Mouse (Mus musculus): ENCODE data around the gene Cryaa.
A peak's percentile ranks its signal among the peaks of the same experiment; 100 is the strongest.
"Not testable (repeated sequence)": the region's sequence is repeated elsewhere in the genome, so short reads cannot be mapped to it uniquely, and the experiment has no call there.

Cryaa gene

GRCm38 (mm10) chr17:31660661-31661250 is 16.9 kb upstream of the Cryaa start:
- no peak for DNase-seq (ENCODE audit: low spot score)

GRCm38 (mm10) chr17:31662855-31663254 is 14.8 kb upstream of the Cryaa start:
- peak; percentile 18 for DNase-seq (ENCODE audit: low spot score)

DNA sequence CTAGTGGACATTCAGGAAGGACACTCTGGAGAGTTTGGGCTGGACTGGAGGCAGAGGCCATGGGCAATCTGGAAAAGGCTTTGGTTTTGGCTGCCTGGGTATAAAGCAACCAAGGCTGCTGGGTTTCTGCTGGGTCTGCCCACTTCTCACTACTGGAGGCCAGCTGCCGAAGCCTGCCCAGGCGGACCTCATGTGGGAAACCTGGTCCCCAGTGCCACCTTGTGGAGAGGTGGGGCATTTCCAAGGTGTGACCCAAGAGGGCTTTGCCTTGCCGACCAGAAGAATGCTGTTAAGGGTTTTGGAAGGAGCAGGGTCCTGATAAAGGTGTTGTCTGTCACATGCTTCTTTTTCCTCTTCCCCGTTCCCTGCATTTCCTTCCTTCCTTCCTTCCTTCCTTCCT is 12.8 kb upstream of the Cryaa start:
- peak; percentile 83 for DNase-seq (ENCODE audit: low spot score)

GRCm38 (mm10) chr17:31668306-31668705 is 9.3 kb upstream of the Cryaa start:
- DNase-seq (ENCODE audit: low spot score): no peak

DNA sequence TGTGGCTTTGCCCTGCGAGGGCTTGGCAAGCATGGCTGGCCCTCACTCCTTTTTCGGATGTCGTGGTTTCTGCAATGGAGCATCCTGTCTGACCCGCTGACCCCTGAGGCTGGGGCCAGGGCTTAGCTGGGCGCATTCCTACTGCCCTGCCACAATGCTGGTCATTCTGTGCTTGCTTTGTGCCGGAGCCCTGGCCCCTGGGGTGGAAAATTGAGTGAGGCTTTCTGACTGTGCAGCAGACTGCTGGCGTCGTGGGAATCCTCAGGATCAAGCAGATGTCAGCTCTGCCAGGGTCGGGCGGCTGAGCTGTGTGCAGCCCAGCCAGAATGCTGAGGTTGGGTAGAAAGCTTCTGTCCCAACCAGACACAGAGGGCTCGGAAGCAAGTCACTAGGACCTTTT is 7.4 kb upstream of the Cryaa start:
- no peak for DNase-seq (ENCODE audit: low spot score)

DNA sequence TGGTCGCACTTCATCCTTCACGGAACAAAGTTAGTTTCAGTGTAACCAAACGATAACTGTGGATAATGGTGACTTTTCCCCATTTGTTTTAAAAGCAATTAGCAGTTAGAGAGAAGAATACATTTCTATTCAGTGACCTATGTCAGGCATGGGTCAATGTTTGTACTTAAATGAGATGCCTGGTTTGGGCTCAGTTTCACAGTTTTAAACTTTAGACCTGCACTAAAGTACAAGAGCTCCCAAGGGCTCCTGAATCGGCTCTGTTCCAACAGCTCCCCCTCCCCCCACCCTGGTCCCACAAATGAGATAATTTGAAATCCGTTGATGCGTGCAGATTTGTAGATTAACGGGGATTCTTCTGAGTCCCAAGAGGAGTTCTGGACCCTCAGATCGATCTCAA is 5.9 kb upstream of the Cryaa start:
- DNase-seq (ENCODE audit: low spot score): no peak

- no peak for DNase-seq (ENCODE audit: low spot score)
Measured at GRCm38 (mm10) chr17:31672279-31672678, 5.3 kb upstream of the Cryaa start.

DNA sequence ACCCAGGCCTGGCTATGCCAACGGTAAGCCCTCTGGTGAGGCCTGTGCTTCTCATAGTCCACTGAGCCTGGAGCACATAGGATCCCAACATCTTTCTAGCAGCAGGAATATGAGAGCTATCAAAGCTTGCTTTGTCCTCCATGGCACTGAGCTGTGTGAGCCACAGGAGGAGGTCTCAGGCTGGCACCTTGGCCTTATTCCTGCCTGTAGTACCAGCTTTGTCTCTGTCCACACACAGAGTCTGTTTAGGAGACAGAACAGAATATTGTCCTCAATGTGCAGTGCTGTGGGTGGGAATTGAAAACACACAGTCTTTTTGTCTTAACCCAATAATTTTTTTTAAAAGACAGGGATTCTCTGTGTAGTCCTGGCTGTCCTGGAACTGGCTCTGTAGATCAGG is 3.2 kb upstream of the Cryaa start:
- no peak for DNase-seq (ENCODE audit: low spot score)

GRCm38 (mm10) chr17:31680450-31680849 is 2.8 kb downstream of the Cryaa start:
- no peak for DNase-seq (ENCODE audit: low spot score)

GRCm38 (mm10) chr17:31685514-31686224 is 8.1 kb downstream of the Cryaa start:
- DNase-seq (ENCODE audit: low spot score): peak; percentile 82

GRCm38 (mm10) chr17:31686225-31686564 is 8.6 kb downstream of the Cryaa start:
- DNase-seq (ENCODE audit: low spot score): no peak

GRCm38 (mm10) chr17:31688112-31688511 is 10.5 kb downstream of the Cryaa start:
- DNase-seq (ENCODE audit: low spot score): no peak

GRCm38 (mm10) chr17:31689606-31690005 is 12.0 kb downstream of the Cryaa start:
- no peak for DNase-seq (ENCODE audit: low spot score)

DNA sequence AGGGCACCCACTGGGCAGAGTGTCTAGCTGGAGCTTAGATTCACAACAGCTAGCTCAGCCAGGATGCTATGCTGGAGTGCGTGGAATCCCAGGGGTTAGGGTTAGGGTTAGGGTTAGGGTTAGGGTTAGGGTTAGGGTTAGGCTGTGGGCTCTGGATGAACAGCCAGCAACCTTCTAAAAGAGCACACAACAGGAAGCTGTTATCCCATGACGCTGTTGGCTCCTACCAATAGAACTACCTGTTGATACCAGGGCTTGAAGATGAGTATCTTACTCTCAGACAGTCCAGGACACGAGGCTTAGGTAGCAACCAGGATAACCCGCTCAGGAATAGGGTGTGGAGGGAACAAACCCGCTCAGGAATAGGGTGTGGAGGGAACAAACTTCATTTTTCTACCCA is 15.3 kb downstream of the Cryaa start:
- peak; percentile 52 for DNase-seq (ENCODE audit: low spot score)

- DNase-seq (ENCODE audit: low spot score): peak; percentile 88
Measured at GRCm38 (mm10) chr17:31693330-31694022, 15.9 kb downstream of the Cryaa start.

DNA sequence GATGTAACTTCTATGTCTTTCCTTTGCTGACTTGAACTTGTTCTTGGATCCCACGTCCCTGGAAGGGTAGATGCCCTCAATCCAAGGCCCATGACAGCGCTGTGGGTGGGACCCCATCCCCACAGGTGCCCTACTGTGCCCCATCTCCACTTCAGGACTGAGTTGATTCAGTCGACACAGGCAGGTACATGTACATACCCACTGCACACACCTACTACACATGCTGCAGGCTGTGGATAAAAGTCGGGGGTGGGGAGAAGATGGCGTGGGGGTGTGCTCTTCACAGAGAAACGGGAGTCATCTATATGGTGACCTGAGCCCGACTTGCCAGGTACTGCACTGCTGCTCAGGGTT is 16.4 kb downstream of the Cryaa start:
- DNase-seq (ENCODE audit: low spot score): no peak

DNA sequence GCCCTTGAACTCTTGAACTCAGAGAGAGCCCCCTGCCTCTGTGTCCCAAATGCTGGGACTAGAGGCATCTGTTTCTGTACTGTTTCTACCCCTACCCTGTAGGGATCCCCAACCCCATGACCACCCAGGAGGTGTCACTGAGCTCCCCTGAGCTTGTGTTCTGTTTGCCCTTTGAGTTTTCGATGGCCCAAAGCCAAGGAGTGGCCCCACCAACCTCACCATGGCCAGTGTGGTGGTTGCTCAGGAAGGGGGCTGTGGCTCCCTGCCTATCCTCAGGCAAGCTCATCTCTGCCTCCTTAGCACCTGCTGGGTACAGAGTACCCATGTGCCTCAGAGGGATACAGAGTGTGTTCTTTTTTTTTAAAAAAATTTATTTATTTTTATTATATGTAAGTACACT is 17.3 kb downstream of the Cryaa start:
- no peak for DNase-seq (ENCODE audit: low spot score)

DNA sequence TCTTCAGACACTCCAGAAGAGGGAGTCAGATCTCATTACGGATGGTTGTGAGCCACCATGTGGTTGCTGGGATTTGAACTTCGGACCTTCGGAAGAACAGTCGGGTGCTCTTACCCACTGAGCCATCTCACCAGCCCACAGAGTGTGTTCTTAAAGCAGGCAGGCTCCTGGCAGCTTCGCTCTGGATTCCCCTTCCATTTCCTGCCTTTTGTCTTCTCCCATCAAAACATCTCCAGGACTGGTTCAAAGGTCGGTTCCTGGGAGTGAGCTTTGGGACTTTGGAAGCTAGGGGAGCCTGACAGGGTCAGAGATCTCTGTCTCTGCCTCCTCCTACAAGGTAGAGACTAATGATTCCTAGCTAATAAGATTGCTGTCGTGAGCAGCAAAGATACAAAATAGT is 17.7 kb downstream of the Cryaa start:
- not testable (repeated sequence) for DNase-seq (ENCODE audit: low spot score)

DNA sequence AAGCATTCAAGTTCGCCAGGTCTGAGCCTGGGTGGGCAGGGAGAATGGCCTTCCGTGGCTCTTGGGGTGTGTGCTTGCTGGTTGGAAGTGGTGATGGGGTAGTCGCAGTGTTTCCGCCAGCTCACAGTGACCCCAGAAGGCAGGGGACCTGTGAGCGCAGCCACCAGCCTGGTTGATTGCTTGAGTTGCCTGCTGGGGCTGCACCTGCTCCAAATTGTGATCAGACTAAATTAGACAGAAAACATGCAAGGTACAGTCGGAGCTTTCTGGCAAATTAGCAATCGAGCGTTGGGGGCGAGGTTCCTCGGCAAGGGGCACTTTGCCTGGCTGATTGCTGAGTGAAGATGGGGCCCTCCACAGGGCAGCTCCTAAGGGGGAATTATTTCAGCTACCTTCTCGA is 20.7 kb downstream of the Cryaa start:
- no peak for DNase-seq (ENCODE audit: low spot score)

DNA sequence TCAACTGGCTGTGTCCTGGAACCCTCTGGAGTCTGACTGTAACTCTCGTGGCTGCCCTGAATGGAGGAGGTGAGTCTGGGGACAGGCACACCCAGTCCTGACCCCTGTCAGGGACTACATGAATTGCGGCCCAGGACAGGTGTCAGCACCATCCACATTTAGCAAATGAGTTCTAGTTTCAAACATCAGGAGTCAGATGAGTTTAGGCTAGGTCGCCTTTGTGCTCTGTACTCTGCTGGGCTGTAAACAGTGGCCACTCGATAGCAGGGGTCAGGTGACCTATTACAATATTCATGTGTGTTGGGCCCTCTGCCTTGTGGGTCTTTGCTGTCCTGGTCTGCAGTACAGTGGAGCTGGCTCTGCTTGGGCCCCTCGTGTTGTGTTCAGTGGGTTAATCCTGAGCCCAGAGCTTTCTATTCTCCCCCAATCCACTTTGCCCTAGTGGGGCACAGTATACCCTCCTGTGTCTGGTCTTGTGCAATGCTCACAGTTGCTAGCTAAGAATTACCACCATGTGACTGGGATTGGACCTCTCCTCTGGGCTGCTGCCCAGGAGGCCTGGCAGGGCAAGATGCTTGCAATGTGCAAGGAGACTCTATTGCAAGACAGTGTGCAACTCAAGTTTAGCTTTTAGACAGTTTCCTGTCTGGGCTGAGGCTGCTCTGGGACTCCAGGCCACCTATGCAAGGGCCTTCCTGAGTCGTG is 25.8 kb downstream of the Cryaa start:
- DNase-seq (ENCODE audit: low spot score): no peak

DNA sequence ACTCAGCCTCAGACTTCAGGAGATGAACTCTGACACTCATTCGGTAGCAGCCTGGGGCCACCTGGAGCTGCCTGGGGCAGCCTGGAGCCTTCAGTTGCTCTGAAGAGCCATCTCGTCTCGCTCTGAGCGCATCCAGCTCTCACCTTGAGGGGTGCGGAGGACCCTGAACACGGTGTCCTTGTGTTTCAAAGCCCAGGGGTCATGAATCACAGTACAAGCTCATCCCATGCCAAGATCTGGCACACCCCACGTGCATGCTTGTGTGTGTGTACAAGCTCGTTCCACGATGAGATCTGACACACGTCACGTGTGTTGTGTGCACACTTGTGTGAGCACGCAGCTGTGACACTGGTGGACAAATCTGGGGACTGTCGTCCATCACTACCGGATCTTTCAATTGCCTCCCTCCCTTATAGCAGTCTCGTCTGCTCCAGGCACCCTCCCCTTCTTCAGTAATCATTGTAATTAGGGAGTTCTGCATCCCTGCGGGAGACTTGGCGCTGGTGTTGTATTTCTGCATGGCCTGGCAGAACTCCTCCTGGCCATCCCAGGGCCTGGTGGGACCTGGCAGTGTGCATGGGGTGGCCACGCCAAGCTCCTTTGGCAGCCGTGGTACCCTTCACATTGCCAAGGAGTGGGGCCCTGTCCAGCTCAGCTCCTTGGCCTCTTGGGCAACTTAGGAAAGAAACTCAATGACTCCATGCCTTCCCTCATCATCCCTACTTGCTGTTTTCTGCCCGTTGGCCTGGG is 27.8 kb downstream of the Cryaa start:
- no peak for DNase-seq (ENCODE audit: low spot score)

DNA sequence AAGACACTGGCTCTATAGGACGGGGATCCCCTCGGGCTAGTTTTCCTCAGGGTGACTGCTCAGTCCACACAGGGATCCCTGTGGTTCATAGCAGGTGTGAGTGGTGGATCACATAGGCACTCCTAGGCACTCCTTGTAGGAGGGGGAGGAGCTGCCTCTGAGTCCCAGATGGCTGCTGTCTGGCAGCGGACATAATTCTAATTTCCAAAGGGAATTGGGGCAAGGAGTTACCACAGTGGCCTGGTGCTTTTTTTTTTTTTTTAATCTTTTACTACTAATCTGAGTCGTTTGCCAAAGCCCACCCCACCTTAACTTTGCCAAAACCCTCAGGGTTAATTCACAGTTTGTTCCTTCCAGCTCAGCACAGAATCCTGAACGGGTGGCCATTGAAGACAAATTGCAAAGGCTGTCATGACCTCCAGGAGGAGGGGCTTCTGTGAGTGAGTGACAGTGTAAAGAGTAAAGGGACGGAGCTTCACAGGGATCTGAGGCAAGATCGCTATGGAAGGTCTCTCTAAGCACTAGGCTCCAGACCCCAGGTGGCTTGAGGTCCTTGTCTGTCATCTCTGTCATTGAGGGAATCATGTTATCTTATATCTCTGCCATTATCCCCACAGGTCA is 31.6 kb downstream of the Cryaa start:
- no peak for DNase-seq (ENCODE audit: low spot score)
